19 mouse cellular contexts compared by ENCODE assay signal in genomic region chr19:30281125-30281524, GRCm38 (mm10). TPM values are rescaled to one million over a fixed set of nuclear protein-coding genes. Genes with fewer than 3 reads are reported as not detected.
"Had no signal": no experiment of that assay in that cellular context is flagged by ENCODE, and none has a peak within 500 bp of the region (broad histone marks: within the 10 kb centered on the region; RNA-seq: fewer than 3 reads in every experiment).

No protein-coding gene starts in this region.

- H3K9ac ChIP-seq: limb, embryonic 15.5 days; liver, embryonic 12.5 days; neural tube, embryonic 15.5 days had no signal

- ATAC-seq: intestine, embryonic 16.5 days; liver, embryonic 12.5 days; lung, postnatal 0 days had no signal

- H3K4me3 ChIP-seq: limb, embryonic 15.5 days; liver, embryonic 12.5 days; midbrain, embryonic 10.5 days; myocyte; neural tube, embryonic 15.5 days had no signal

- DNase-seq: kidney, adult 9 months; left cerebral cortex, postnatal 4 days; lung, postnatal 36 days; midbrain, embryonic 14.5 days; right cerebral cortex, postnatal 4 days; spleen, adult 18-20 months; thymus, adult 18-20 months; thymus, postnatal 14 days had no signal

- H3K9me3 ChIP-seq: limb, embryonic 15.5 days; liver, embryonic 12.5 days; midbrain, embryonic 10.5 days; neural tube, embryonic 15.5 days had no signal

- H3K36me3 ChIP-seq: limb, embryonic 15.5 days; liver, embryonic 12.5 days; midbrain, embryonic 10.5 days; neural tube, embryonic 15.5 days had no signal

- H3K27me3 ChIP-seq: limb, embryonic 15.5 days; liver, embryonic 12.5 days; neural tube, embryonic 15.5 days had no signal

- H3K4me1 ChIP-seq: limb, embryonic 15.5 days; liver, embryonic 12.5 days; midbrain, embryonic 10.5 days; neural tube, embryonic 15.5 days had no signal

- H3K4me2 ChIP-seq: limb, embryonic 15.5 days; liver, embryonic 12.5 days; neural tube, embryonic 15.5 days had no signal

- H3K27ac ChIP-seq: limb, embryonic 15.5 days; liver, embryonic 12.5 days; midbrain, embryonic 10.5 days; neural tube, embryonic 15.5 days had no signal

RNA-seq across cellular contexts. Expression of gene Mbl2, which starts 48.4 kb away (rescaled TPM):
- total RNA-seq: layer of hippocampus, adult 18-20 months; left cerebral cortex, postnatal 4 days; megakaryocyte progenitor cell, adult 5-6 weeks had no signal
- polyA plus RNA-seq: limb, embryonic 15.5 days; lung, postnatal 0 days; midbrain, embryonic 10.5 days; midbrain, embryonic 14.5 days; myocyte; neural tube, embryonic 11.5 days; neural tube, embryonic 15.5 days; stomach, embryonic 14.5 days had no signal
